Mouse (Mus musculus): ENCODE measurements around the gene Palm. TPM values are rescaled to one million over a fixed set of nuclear protein-coding genes. Genes with fewer than 3 reads are reported as not detected.

Palm gene
- total and polyA plus RNA-seq, 2 experiments from 2014 or later: 156 to 242 TPM

DNA sequence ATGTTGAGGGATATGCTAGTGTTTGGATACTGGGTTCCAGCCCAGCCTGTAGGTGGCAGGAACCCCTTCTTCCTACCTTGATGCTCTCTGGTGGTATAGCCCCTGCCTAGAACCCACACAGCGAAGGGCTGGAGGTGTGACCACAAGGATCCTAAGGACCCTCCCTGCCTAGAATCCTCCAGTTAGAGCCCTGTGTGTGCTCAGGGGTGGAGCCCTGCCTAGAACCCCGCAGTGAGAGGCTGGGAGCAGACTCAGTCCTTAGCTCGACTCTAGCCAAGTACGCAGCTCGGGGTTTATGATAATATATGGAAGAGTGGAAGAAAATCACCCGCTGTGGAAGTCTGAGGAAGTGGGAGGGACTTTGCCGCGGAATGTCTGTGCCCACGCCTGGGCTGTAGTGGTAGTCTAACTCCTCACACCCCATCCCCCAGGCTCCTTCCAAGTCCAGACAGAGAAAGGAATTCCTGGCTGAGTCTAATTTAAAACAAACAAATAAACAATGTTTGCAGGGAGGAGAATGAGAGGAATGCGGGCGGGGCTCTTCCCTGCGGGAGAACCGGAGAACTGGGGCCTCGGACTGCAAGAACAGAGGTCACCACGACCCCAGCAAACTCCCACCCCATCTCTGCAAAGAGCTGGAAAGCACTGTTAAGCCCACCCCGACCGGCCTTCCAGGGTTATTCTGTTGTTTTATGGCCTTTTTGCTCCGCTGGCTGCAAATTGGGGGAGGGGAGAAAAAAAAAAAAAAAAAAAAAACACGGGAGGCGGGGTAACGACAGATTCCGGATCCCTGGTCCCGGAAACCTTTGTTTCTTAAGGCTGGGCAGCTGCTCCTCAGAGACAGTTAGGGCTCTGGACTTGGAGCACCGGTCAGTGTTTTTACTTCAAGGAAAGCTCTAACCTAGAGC, 47.5 kb downstream of the Palm start:
- H3K9ac ChIP-seq (replicated peaks; ENCODE audit: low read length): peak overlapping the region; percentile 39; the same call in 1 of the 2 replicates
- H3K27ac ChIP-seq: peak overlapping the region; percentile 55

GRCm38 (mm10) chr10:79842322-79842721, 49.0 kb downstream of the Palm start:
- Histone ChIP-seq H3K4me3 (ENCODE audit: low read length) (no peak overlapping the region), H3K9ac (replicated peaks; ENCODE audit: low read length) (no peak overlapping the region), H3K9me3 (ENCODE audit: low read length) (no peaks in the 10 kb centered on the region), H3K27ac (no peak overlapping the region), H3K4me2 (ENCODE audit: low read depth, low read length) (no peak overlapping the region), H3K27me3 (ENCODE audit: insufficient read depth, low read length) (no peaks in the 10 kb centered on the region), H3K36me3 (ENCODE audit: insufficient read depth, low read length) (no peaks in the 10 kb centered on the region), H3K4me1 (ENCODE audit: insufficient read depth, low read length) (peaks cover 6% of the 10 kb centered on the region; the same call in 1 of the 2 replicates)
- TF ChIP-seq CTCF (IDR thresholded peaks at IDR 0.05; ENCODE audit: low read depth): no peak
- no peak for ATAC-seq
- WGBS: 67% methylated on average over 3 of the region's 3 CpGs
- DNase-seq (ENCODE audit: low spot score): no peak

More for the DNA sequence above, 47.5 kb downstream of the Palm start:
- peak; percentile 90 for ATAC-seq
- H3K4me2 ChIP-seq (ENCODE audit: low read depth, low read length): peak overlapping the region; percentile 61
- peak; percentile 47 for TF ChIP-seq CTCF (IDR thresholded peaks at IDR 0.05; ENCODE audit: low read depth)
- H3K36me3 ChIP-seq (ENCODE audit: insufficient read depth, low read length): no peaks in the 10 kb centered on the region
- H3K4me3 ChIP-seq (ENCODE audit: low read length): peak overlapping the region; percentile 33
- H3K27me3 ChIP-seq (ENCODE audit: insufficient read depth, low read length): no peaks in the 10 kb centered on the region
- peaks cover 6% of the 10 kb centered on the region; the same call in 1 of the 2 replicates for H3K4me1 ChIP-seq (ENCODE audit: insufficient read depth, low read length)
- peak; percentile 72 for DNase-seq (ENCODE audit: low spot score)
- WGBS: 1% methylated on average over 24 of the region's 24 CpGs
- H3K9me3 ChIP-seq (ENCODE audit: low read length): no peaks in the 10 kb centered on the region

GRCm38 (mm10) chr10:79843476-79843875, 50.1 kb downstream of the Palm start:
- Histone ChIP-seq H3K4me2 (ENCODE audit: low read depth, low read length) (no peak overlapping the region), H3K36me3 (ENCODE audit: insufficient read depth, low read length) (no peaks in the 10 kb centered on the region), H3K27ac (no peak overlapping the region), H3K4me3 (ENCODE audit: low read length) (no peak overlapping the region), H3K27me3 (ENCODE audit: insufficient read depth, low read length) (no peaks in the 10 kb centered on the region), H3K9ac (replicated peaks; ENCODE audit: low read length) (no peak overlapping the region), H3K9me3 (ENCODE audit: low read length) (no peaks in the 10 kb centered on the region), H3K4me1 (ENCODE audit: insufficient read depth, low read length) (peaks cover 6% of the 10 kb centered on the region; the same call in 1 of the 2 replicates)
- TF ChIP-seq CTCF (IDR thresholded peaks at IDR 0.05; ENCODE audit: low read depth): no peak
- DNase-seq (ENCODE audit: low spot score) (peak; percentile 56), ATAC-seq (no peak)
- 36% methylated on average over 6 of the region's 6 CpGs for WGBS

- no peak for ATAC-seq
- Histone ChIP-seq H3K9me3 (ENCODE audit: low read length) (no peaks in the 10 kb centered on the region), H3K27ac (no peak overlapping the region), H3K4me1 (ENCODE audit: insufficient read depth, low read length) (peaks cover 7% of the 10 kb centered on the region), H3K36me3 (ENCODE audit: insufficient read depth, low read length) (no peaks in the 10 kb centered on the region), H3K4me3 (ENCODE audit: low read length) (no peak overlapping the region), H3K27me3 (ENCODE audit: insufficient read depth, low read length) (no peaks in the 10 kb centered on the region), H3K9ac (replicated peaks; ENCODE audit: low read length) (no peak overlapping the region), H3K4me2 (ENCODE audit: low read depth, low read length) (no peak overlapping the region)
- no peak for DNase-seq (ENCODE audit: low spot score)
- TF ChIP-seq CTCF (IDR thresholded peaks at IDR 0.05; ENCODE audit: low read depth): no peak
- 68% methylated on average over 5 of the region's 5 CpGs for WGBS
Observed at GRCm38 (mm10) chr10:79846553-79846952, 53.2 kb downstream of the Palm start.

DNA sequence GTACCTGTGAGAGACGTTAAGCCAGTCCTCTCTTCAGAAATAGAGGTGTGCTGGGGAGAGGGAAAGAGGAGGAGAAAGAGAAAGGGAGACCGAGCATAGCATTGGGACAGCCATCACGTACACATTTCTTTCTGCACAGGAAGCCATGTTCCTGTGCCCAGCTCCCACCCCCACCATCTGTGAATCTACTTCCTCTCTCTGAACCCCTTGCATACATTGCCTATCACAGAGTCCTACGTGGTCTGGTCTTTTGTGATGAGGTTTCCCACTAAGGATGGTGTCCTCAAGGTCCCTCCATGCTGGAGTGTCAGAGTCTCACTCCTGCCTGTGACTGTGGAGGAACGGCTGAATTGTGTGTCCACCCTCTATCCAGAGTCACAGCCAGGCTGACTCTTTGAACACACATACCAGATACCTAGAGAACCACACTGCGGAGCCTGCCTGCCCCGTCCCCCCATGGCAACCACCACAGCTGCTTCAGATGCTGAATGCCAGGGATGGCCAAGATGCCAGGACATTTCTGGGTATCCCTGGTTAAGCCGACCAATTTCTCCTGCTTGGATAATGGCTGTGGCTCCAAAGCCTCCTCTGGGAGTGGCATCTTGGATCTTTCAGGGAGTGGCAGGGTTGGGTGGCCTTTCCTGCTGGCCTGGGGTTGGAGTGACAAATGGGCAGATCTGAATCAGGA, 56.7 kb downstream of the Palm start:
- ATAC-seq: no peak
- no peak overlapping the region for H3K4me3 ChIP-seq (ENCODE audit: low read length)
- no peaks in the 10 kb centered on the region for H3K9me3 ChIP-seq (ENCODE audit: low read length)

DNA sequence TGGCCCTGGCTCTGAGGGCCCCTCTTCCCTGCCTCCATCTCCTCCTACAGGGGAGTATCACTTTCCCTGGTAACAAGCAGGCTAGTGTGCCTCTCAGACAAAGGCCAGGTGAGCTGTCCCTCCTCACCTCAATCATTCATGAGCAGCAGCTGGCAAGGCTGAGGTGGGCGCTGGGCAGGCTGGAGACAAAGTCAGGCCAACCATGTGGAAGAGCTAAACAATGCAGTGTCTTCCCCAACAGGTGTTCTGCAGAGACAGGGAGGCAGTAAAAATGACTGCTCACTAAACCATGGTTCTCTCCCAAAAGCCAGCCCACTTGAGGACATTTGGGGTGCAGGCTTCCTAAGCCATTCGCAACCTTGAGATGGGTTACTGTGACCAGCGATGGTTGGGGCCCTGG, 58.3 kb downstream of the Palm start:
- H3K4me1 ChIP-seq (ENCODE audit: insufficient read depth, low read length): peaks cover 31% of the 10 kb centered on the region
- DNase-seq (ENCODE audit: low spot score) (no peak), ATAC-seq (no peak)
- 0 out of 2 replicates have a peak overlapping the region, but pooled peaks have one; percentile 17 for H3K9ac ChIP-seq (replicated peaks; ENCODE audit: low read length)
- H3K36me3 ChIP-seq (ENCODE audit: insufficient read depth, low read length): no peaks in the 10 kb centered on the region
- no peak overlapping the region for H3K4me3 ChIP-seq (ENCODE audit: low read length)
- no peak for TF ChIP-seq CTCF (IDR thresholded peaks at IDR 0.05; ENCODE audit: low read depth)
- WGBS: 73% methylated on average over 3 of the region's 3 CpGs
- H3K9me3 ChIP-seq (ENCODE audit: low read length): no peaks in the 10 kb centered on the region
- 0 out of 2 replicates have a peak overlapping the region, but pooled peaks have one; percentile 71 for H3K4me2 ChIP-seq (ENCODE audit: low read depth, low read length)
- no peaks in the 10 kb centered on the region for H3K27me3 ChIP-seq (ENCODE audit: insufficient read depth, low read length)
- H3K27ac ChIP-seq: peak overlapping the region; percentile 100

More for the DNA sequence above, 56.7 kb downstream of the Palm start:
- Histone ChIP-seq H3K4me2 (ENCODE audit: low read depth, low read length) (no peak overlapping the region), H3K9ac (replicated peaks; ENCODE audit: low read length) (no peak overlapping the region), H3K36me3 (ENCODE audit: insufficient read depth, low read length) (no peaks in the 10 kb centered on the region), H3K27ac (no peak overlapping the region), H3K27me3 (ENCODE audit: insufficient read depth, low read length) (no peaks in the 10 kb centered on the region), H3K4me1 (ENCODE audit: insufficient read depth, low read length) (peaks cover 19% of the 10 kb centered on the region)
- no peak for TF ChIP-seq CTCF (IDR thresholded peaks at IDR 0.05; ENCODE audit: low read depth)
- no peak for DNase-seq (ENCODE audit: low spot score)
- WGBS: 70% methylated on average over 8 of the region's 8 CpGs
